Mouse (Mus musculus): ENCODE measurements around the gene Sh3bgrl3. TPM values are rescaled to one million over a fixed set of nuclear protein-coding genes. Genes with fewer than 3 reads are reported as not detected.

Gene Sh3bgrl3
- total RNA-seq, 2 experiments from 2014 or later: 34.0 to 42.8 TPM

- DNase-seq: no peak
Observed at GRCm38 (mm10) chr4:134112403-134112802, 16.2 kb downstream of the Sh3bgrl3 start.

GRCm38 (mm10) chr4:134110653-134111052 lies 17.9 kb downstream of the Sh3bgrl3 start:
- DNase-seq: no peak

- DNase-seq: no peak
Observed at GRCm38 (mm10) chr4:134108196-134108595, 20.4 kb downstream of the Sh3bgrl3 start.

GRCm38 (mm10) chr4:134107730-134108129 lies 20.9 kb downstream of the Sh3bgrl3 start:
- DNase-seq: no peak

GRCm38 (mm10) chr4:134106105-134106504 lies 22.5 kb downstream of the Sh3bgrl3 start:
- DNase-seq: no peak

- DNase-seq: no peak
Observed at GRCm38 (mm10) chr4:134102742-134103119, 25.9 kb downstream of the Sh3bgrl3 start.

GRCm38 (mm10) chr4:134101979-134102741 lies 26.4 kb downstream of the Sh3bgrl3 start, which contains the start of gene Ubxn11:
Gene Ubxn11 (plus strand): TSS chr4:134102570.
- DNase-seq: peak; percentile 89 to 92

- no peak for DNase-seq
Observed at GRCm38 (mm10) chr4:134100245-134100644, 28.3 kb downstream of the Sh3bgrl3 start.

GRCm38 (mm10) chr4:134098628-134099027 lies 30.0 kb downstream of the Sh3bgrl3 start:
- DNase-seq: peak in 1 of 2 experiments; percentile 75

GRCm38 (mm10) chr4:134097015-134097608 lies 31.5 kb downstream of the Sh3bgrl3 start:
- peak in 1 of 2 experiments; percentile 35 for DNase-seq

GRCm38 (mm10) chr4:134096120-134096519 lies 32.5 kb downstream of the Sh3bgrl3 start:
- no peak for DNase-seq

- DNase-seq: peak in 1 of 2 experiments; percentile 73
Observed at GRCm38 (mm10) chr4:134094923-134095547, 33.6 kb downstream of the Sh3bgrl3 start, which contains the start of gene Cd52. Gene Cd52 (minus strand): TSS chr4:134095082.

GRCm38 (mm10) chr4:134094004-134094564 lies 34.5 kb downstream of the Sh3bgrl3 start:
- no peak for DNase-seq

GRCm38 (mm10) chr4:134092382-134093288 lies 36.0 kb downstream of the Sh3bgrl3 start:
- peak; percentile 48 to 64 for DNase-seq

- DNase-seq: no peak
Observed at GRCm38 (mm10) chr4:134091225-134091529, 37.4 kb downstream of the Sh3bgrl3 start.

- DNase-seq: no peak
Observed at GRCm38 (mm10) chr4:134090521-134091224, 37.9 kb downstream of the Sh3bgrl3 start.

GRCm38 (mm10) chr4:134089029-134089428 lies 39.6 kb downstream of the Sh3bgrl3 start:
- DNase-seq: no peak

- DNase-seq: peak in 1 of 2 experiments; percentile 14
Observed at GRCm38 (mm10) chr4:134087412-134087811, 41.2 kb downstream of the Sh3bgrl3 start.

- no peak for DNase-seq
Observed at GRCm38 (mm10) chr4:134084999-134085398, 43.6 kb downstream of the Sh3bgrl3 start.

- DNase-seq: no peak
Observed at GRCm38 (mm10) chr4:134082460-134082859, 46.1 kb downstream of the Sh3bgrl3 start.

Measured in heart, adult 18-20 months (tissue).